Mouse (Mus musculus) liver, postnatal 0 days (tissue): ENCODE data around the gene Slc26a10. TPM values are rescaled to one million over a fixed set of nuclear protein-coding genes. Genes with fewer than 3 reads are reported as not detected.

Experiments used
- ATAC-seq: fragments of 200-750 bp; cut with Nextera tagmentation; 2 replicates; pipeline ENCODE4 v1.8.0; 2017; ENCODE audit warnings: mild to moderate bottlenecking, moderate library complexity
- DNase-seq: peaks from one replicate; pipeline ENCODE4 v3.0.0-alpha.2; 2016
- H3K27ac ChIP-seq: fragments of 300-500 bp; sonication (generic); 2 replicates; pipeline ENCODE4 v1.5.1; 2014; ENCODE audit warnings: antibody characterized with exemption, moderate library complexity, mild to moderate bottlenecking, low read depth
- H3K27me3 ChIP-seq: fragments of 300-500 bp; sonication (generic); 2 replicates; pipeline ENCODE4 v1.6.1; 2014; ENCODE audit warnings: low read length, control low read depth, mixed read lengths; ENCODE audit not compliant: insufficient read depth
- H3K36me3 ChIP-seq: fragments of 300-500 bp; sonication (generic); replicated peaks from 2 replicates; pipeline ENCODE4 v1.6.1; 2014; ENCODE audit warnings: mild to moderate bottlenecking, control low read depth, low read length, moderate library complexity, mixed read lengths; ENCODE audit not compliant: insufficient read depth
- H3K4me1 ChIP-seq: fragments of 300-500 bp; sonication (generic); 2 replicates; pipeline ENCODE4 v1.6.1; 2014; ENCODE audit warnings: antibody characterized with exemption, mild to moderate bottlenecking, control low read depth; ENCODE audit not compliant: insufficient read depth
- H3K4me2 ChIP-seq: fragments of 300-500 bp; sonication (generic); 2 replicates; pipeline ENCODE4 v1.6.1; 2014; ENCODE audit warnings: low read depth, mild to moderate bottlenecking, low read length, moderate library complexity, mixed read lengths
- H3K4me3 ChIP-seq: fragments of 300-500 bp; sonication (generic); 2 replicates; pipeline ENCODE4 v1.5.1; 2014; ENCODE audit warnings: low read depth, low read length
- H3K9ac ChIP-seq: fragments of 300-500 bp; sonication (generic); replicated peaks from 2 replicates; pipeline ENCODE4 v1.6.1; 2014; ENCODE audit warnings: mild to moderate bottlenecking, moderate library complexity
- H3K9me3 ChIP-seq: fragments of 300-500 bp; sonication (generic); 2 replicates; pipeline ENCODE4 v1.6.1; 2016; ENCODE audit warnings: mild to moderate bottlenecking, control low read depth, low read length, mixed read lengths
- CTCF ChIP-seq: sonication (generic); IDR thresholded peaks from 2 replicates; pipeline ENCODE4 v1.5.1; 2016; ENCODE audit warnings: antibody characterized with exemption, low read depth
- EP300 ChIP-seq: IDR thresholded peaks from 2 replicates; pipeline ENCODE4 v1.6.1; 2016; ENCODE audit warnings: antibody characterized with exemption, low read depth, mild to moderate bottlenecking
- WGBS: fragments of 180-500 bp; shearing (Covaris S2); extraction: QIAGEN DNeasy Blood & Tissue Kit; methylation state at CpG from one replicate; pipeline ENCODE4 v1.1.7; 2014; ENCODE audit not compliant: insufficient replicate concordance; 5-methylcytosine and 5-hydroxymethylcytosine counted together
- polyA plus RNA-seq: library from polyadenylated mRNA; unstranded; fragments of >200 nt; fragmentation: Nextera tagmentation; extraction: Ambion mirVana; gene quantifications from 2 replicates; pipeline ENCODE4 v1.2.1, GENCODE M21; 2015

Slc26a10 gene
- polyA plus RNA-seq, 1 experiment from 2014 or later, result 2.0 TPM

DNA sequence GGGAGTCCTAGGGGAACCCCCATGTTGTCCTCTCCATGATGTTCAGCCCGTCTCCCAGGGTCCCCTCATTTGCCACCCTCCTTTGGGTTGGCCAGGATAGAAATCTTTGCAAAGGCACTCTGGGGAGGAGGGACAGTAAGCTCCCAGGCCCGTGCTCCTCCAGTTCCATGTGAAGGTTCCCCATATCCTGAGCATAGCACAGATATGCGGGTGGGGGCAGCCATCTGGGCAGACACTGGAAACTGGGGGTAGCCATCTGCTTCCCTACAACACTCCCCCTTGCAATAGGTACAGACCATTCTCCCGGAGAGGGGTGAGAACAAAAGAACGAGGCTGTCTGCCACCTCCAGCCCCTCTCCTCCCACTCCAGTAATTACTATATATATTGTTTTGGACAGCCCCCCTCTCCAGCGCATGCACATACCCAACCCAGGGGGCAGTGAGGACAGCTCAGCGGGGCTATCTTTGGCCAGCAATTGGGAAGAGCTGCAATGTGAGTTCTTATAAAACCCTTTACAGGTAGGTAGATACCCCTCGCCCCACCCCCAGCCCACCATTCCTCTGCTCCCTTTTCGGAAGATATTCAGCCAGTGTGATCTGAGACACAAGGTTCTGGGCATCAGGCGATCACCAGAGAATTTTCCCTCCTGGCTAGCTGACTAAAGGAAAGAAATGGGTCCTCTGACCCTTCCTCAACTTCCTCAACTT, 7.1 kb upstream of the Slc26a10 start:
- ATAC-seq (no peak), DNase-seq (no peak)
- Histone ChIP-seq H3K4me2 (peak overlapping the region; percentile 90), H3K27ac (no peak overlapping the region), H3K9me3 (no peaks in the 10 kb centered on the region; the same call in 1 of the 2 replicates), H3K36me3 (no peaks in the 10 kb centered on the region), H3K4me3 (no peak overlapping the region), H3K9ac (no peak overlapping the region), H3K4me1 (peaks cover 31% of the 10 kb centered on the region), H3K27me3 (peaks cover 57% of the 10 kb centered on the region)
- TF ChIP-seq EP300 (no peak), CTCF (no peak)
- WGBS, result 65% methylated on average over 10 of the region's 10 CpGs

DNA sequence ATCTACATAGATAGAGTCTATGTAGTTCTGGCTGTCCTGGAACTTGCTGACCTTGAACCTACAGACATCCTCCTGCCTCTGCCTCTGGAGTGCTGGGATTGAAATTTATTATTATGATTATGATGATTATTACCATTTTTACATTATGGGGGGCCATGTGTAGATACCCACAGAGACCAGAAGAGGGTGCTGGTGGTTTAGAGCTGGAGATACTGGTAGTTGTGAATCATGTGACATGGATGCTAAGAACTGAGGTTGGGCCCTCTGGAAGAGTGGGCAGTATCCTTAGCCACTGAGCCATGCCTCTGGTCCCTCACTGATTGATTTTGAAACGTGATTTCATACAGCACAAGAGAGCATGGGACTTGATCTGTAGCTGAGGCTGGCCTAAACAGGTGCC, 6.0 kb upstream of the Slc26a10 start:
- Histone ChIP-seq H3K4me3 (no peak overlapping the region), H3K9me3 (no peaks in the 10 kb centered on the region; the same call in 1 of the 2 replicates), H3K27ac (no peak overlapping the region), H3K4me1 (peaks cover 31% of the 10 kb centered on the region), H3K36me3 (no peaks in the 10 kb centered on the region), H3K27me3 (peaks cover 62% of the 10 kb centered on the region), H3K9ac (no peak overlapping the region), H3K4me2 (no peak overlapping the region)
- WGBS, result 53% methylated on average over 1 of the region's 1 CpGs
- TF ChIP-seq EP300, result no peak
- TF ChIP-seq CTCF, result peak; percentile 73
- no peak for DNase-seq
- ATAC-seq, result no peak

DNA sequence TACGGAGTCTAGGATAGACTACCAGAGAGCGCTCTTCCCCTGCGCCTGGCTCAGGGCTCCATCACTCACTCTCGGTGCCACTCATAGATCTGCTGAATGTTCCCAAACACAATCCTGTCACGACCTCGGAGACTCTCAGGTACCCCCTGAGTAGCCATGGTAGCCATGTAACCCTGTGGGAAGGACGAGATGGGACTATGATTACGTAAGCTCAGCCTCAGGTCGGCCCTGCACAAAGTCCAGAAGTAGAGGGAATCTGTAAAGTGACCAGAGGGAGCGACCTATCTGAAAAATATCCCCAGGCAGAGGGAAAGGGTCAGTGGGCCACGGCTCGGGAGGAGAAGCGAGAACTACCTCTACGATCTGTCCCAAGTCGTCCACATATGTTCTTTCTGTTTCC, 5.1 kb upstream of the Slc26a10 start:
- Histone ChIP-seq H3K4me1 (peaks cover 31% of the 10 kb centered on the region), H3K9ac (no peak overlapping the region), H3K4me3 (no peak overlapping the region), H3K27me3 (peaks cover 71% of the 10 kb centered on the region), H3K36me3 (no peaks in the 10 kb centered on the region), H3K4me2 (peak overlapping the region; percentile 13; the same call in 1 of the 2 replicates), H3K9me3 (no peaks in the 10 kb centered on the region; the same call in 1 of the 2 replicates), H3K27ac (no peak overlapping the region)
- 67% methylated on average over 15 of the region's 15 CpGs for WGBS
- ATAC-seq (no peak), DNase-seq (no peak)
- TF ChIP-seq CTCF, result no peak
- TF ChIP-seq EP300, result no peak

DNA sequence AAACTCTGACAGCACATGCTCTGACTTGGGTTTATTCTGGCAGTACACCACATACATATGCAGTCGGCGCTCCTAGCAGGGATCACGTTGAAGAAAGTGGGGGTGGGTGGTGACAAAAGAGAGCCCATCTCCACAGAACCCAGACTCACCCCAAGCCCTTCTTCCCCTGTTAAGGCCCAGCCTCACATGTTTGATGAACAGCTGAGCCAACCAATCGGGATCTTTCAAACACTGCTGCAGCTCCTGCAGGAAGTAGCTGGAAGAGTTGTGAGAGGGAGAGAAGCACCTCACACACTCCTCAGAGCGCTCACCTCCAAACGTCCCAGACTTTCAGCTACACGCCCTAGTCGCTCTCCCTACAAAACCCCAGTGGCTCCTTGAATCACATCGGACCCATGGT, 4.7 kb upstream of the Slc26a10 start:
- WGBS, result 73% methylated on average over 9 of the region's 9 CpGs
- H3K9me3 ChIP-seq, result no peaks in the 10 kb centered on the region; the same call in 1 of the 2 replicates
- ATAC-seq (no peak), DNase-seq (no peak)
- TF ChIP-seq EP300, result no peak
- peak overlapping the region; percentile 13; the same call in 1 of the 2 replicates for H3K4me2 ChIP-seq
- peaks cover 73% of the 10 kb centered on the region for H3K27me3 ChIP-seq
- H3K36me3 ChIP-seq, result no peaks in the 10 kb centered on the region
- no peak overlapping the region for H3K4me3 ChIP-seq
- H3K4me1 ChIP-seq, result peaks cover 30% of the 10 kb centered on the region
- no peak overlapping the region for H3K27ac ChIP-seq
- H3K9ac ChIP-seq, result no peak overlapping the region

DNA sequence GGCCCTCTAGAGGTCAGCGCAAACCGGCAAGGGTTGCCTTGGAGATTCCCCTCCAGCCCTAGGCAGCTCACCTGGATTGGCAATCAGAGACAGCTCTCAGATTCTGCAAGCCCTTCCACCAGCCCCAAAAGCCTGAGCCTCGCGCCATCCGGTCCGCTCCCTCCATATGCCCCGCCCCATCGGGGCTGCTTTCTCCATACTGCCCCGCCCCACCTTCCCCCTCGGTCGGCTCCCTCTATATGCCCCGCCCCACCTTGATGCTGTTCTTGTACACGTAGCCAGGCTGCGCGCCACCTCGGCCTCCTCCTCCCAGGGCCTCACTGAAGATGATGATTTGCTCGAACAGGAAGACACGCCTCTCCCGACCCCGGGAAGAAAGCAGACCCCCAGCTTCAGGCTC, 3.3 kb upstream of the Slc26a10 start:
- Histone ChIP-seq H3K4me3 (0 out of 2 replicates have a peak overlapping the region, but pooled peaks have one; percentile 6), H3K9ac (no peak overlapping the region), H3K36me3 (no peaks in the 10 kb centered on the region), H3K9me3 (no peaks in the 10 kb centered on the region; the same call in 1 of the 2 replicates), H3K4me1 (peaks cover 18% of the 10 kb centered on the region), H3K27ac (no peak overlapping the region), H3K4me2 (peak overlapping the region; percentile 29), H3K27me3 (peaks cover 73% of the 10 kb centered on the region)
- no peak for TF ChIP-seq CTCF
- TF ChIP-seq EP300, result no peak
- 0 out of 2 replicates have a peak, but pooled peaks have one; percentile 9 for ATAC-seq
- WGBS, result 22% methylated on average over 20 of the region's 20 CpGs
- DNase-seq, result no peak

DNA sequence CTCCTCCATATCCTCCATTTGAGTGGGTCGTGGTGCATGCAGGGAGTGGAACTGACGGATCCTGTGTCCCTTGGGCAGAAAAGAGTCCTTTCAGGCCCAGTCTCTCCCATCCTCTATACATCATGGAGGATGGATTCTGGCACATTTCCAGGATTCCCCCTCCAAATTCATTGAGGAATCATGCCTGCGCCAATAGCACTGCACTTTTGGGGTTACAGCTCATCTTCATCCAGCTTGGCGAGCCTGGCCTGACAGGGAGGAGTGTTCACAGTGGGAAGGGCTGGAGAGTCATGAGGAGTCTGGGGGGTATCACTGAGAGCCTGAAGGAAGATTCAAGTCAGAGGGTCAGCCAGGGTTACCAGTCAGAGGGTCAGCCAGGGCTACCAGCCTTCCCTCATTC, 2.2 kb upstream of the Slc26a10 start:
- no peak overlapping the region for H3K4me2 ChIP-seq
- ATAC-seq, result no peak
- no peaks in the 10 kb centered on the region; the same call in 1 of the 2 replicates for H3K9me3 ChIP-seq
- TF ChIP-seq CTCF (no peak), EP300 (no peak)
- H3K4me1 ChIP-seq, result peaks cover 21% of the 10 kb centered on the region
- H3K27ac ChIP-seq, result no peak overlapping the region
- no peak overlapping the region for H3K4me3 ChIP-seq
- no peak for DNase-seq
- no peak overlapping the region for H3K9ac ChIP-seq
- no peaks in the 10 kb centered on the region for H3K36me3 ChIP-seq
- WGBS, result 70% methylated on average over 4 of the region's 4 CpGs
- H3K27me3 ChIP-seq, result peaks cover 73% of the 10 kb centered on the region

GRCm38 (mm10) chr10:127181566-127181965, 1.1 kb upstream of the Slc26a10 start:
- no peak overlapping the region for H3K4me2 ChIP-seq
- DNase-seq (no peak), ATAC-seq (no peak)
- H3K9ac ChIP-seq, result no peak overlapping the region
- TF ChIP-seq CTCF (no peak), EP300 (no peak)
- WGBS, result 44% methylated on average over 6 of the region's 6 CpGs
- H3K4me3 ChIP-seq, result no peak overlapping the region
- H3K27ac ChIP-seq, result no peak overlapping the region
- no peaks in the 10 kb centered on the region for H3K36me3 ChIP-seq
- peaks cover 79% of the 10 kb centered on the region for H3K27me3 ChIP-seq
- H3K9me3 ChIP-seq, result no peaks in the 10 kb centered on the region; the same call in 1 of the 2 replicates
- H3K4me1 ChIP-seq, result peaks cover 25% of the 10 kb centered on the region
